Mouse (Mus musculus): ENCODE measurements around the gene Tmem179. TPM values are rescaled to one million over a fixed set of nuclear protein-coding genes. Genes with fewer than 3 reads are reported as not detected.

Tmem179 gene
- polyA plus RNA-seq, 1 experiment from 2014 or later, result 0.89 TPM

- Histone ChIP-seq H3K9me3 (no peaks in the 10 kb centered on the region), H3K27me3 (ENCODE audit: poor library complexity, severe bottlenecking) (peaks cover 16% of the 10 kb centered on the region; the same call in 1 of the 2 replicates), H3K27ac (no peak overlapping the region), H3K36me3 (replicated peaks) (no peaks in the 10 kb centered on the region), H3K4me3 (no peak overlapping the region), H3K4me1 (peaks cover 60% of the 10 kb centered on the region)
- DNase-seq (ENCODE audit: extremely low spot score, low spot score), result no peak
- 85% methylated on average over 1 of the region's 1 CpGs for WGBS
Observed at GRCm38 (mm10) chr12:112549287-112549686, 32.7 kb upstream of the Tmem179 start.

GRCm38 (mm10) chr12:112546110-112546509 lies 29.6 kb upstream of the Tmem179 start:
- Histone ChIP-seq H3K4me3 (no peak overlapping the region), H3K9me3 (no peaks in the 10 kb centered on the region), H3K27ac (no peak overlapping the region), H3K36me3 (replicated peaks) (no peaks in the 10 kb centered on the region), H3K4me1 (peaks cover 68% of the 10 kb centered on the region), H3K27me3 (ENCODE audit: poor library complexity, severe bottlenecking) (peaks cover 18% of the 10 kb centered on the region)
- DNase-seq (ENCODE audit: extremely low spot score, low spot score), result no peak
- WGBS, result 89% methylated on average over 8 of the region's 8 CpGs

GRCm38 (mm10) chr12:112544946-112545701 lies 28.6 kb upstream of the Tmem179 start:
- H3K4me1 ChIP-seq, result peaks cover 68% of the 10 kb centered on the region
- peaks cover 19% of the 10 kb centered on the region for H3K27me3 ChIP-seq (ENCODE audit: poor library complexity, severe bottlenecking)
- H3K27ac ChIP-seq, result peak overlapping the region; percentile 74

GRCm38 (mm10) chr12:112543941-112544340 lies 27.4 kb upstream of the Tmem179 start:
- no peak for DNase-seq (ENCODE audit: extremely low spot score, low spot score)
- Histone ChIP-seq H3K4me1 (peaks cover 68% of the 10 kb centered on the region), H3K4me3 (no peak overlapping the region), H3K27me3 (ENCODE audit: poor library complexity, severe bottlenecking) (peaks cover 19% of the 10 kb centered on the region), H3K27ac (peak overlapping the region; percentile 27; the same call in 1 of the 2 replicates), H3K36me3 (replicated peaks) (no peaks in the 10 kb centered on the region), H3K9me3 (no peaks in the 10 kb centered on the region)
- 75% methylated on average over 9 of the region's 9 CpGs for WGBS

More at GRCm38 (mm10) chr12:112544946-112545701, 28.6 kb upstream of the Tmem179 start:
- DNase-seq (ENCODE audit: extremely low spot score, low spot score), result no peak
- H3K36me3 ChIP-seq (replicated peaks), result no peaks in the 10 kb centered on the region
- no peak overlapping the region for H3K4me3 ChIP-seq
- H3K9me3 ChIP-seq, result no peaks in the 10 kb centered on the region
- 37% methylated on average over 12 of the region's 12 CpGs for WGBS

GRCm38 (mm10) chr12:112542920-112543300 lies 26.4 kb upstream of the Tmem179 start:
- H3K36me3 ChIP-seq (replicated peaks), result no peaks in the 10 kb centered on the region
- 5% methylated on average over 11 of the region's 11 CpGs for WGBS
- H3K4me1 ChIP-seq, result peaks cover 68% of the 10 kb centered on the region
- H3K9me3 ChIP-seq, result no peaks in the 10 kb centered on the region
- peaks cover 24% of the 10 kb centered on the region for H3K27me3 ChIP-seq (ENCODE audit: poor library complexity, severe bottlenecking)
- peak; percentile 96 for DNase-seq (ENCODE audit: extremely low spot score, low spot score)
- peak overlapping the region; percentile 86 for H3K27ac ChIP-seq
- H3K4me3 ChIP-seq, result no peak overlapping the region

- H3K4me3 ChIP-seq, result peak overlapping the region; percentile 19; the same call in 1 of the 2 replicates
- no peak for DNase-seq (ENCODE audit: extremely low spot score, low spot score)
- no peaks in the 10 kb centered on the region for H3K9me3 ChIP-seq
- H3K27me3 ChIP-seq (ENCODE audit: poor library complexity, severe bottlenecking), result peaks cover 24% of the 10 kb centered on the region
- peaks cover 68% of the 10 kb centered on the region for H3K4me1 ChIP-seq
- H3K27ac ChIP-seq, result peak overlapping the region; percentile 86
- H3K36me3 ChIP-seq (replicated peaks), result no peaks in the 10 kb centered on the region
- WGBS, result 60% methylated on average over 13 of the region's 13 CpGs
Observed at GRCm38 (mm10) chr12:112542257-112542919, 25.8 kb upstream of the Tmem179 start.

- H3K4me1 ChIP-seq, result peaks cover 68% of the 10 kb centered on the region
- peak overlapping the region; percentile 86 for H3K27ac ChIP-seq
- H3K9me3 ChIP-seq, result no peaks in the 10 kb centered on the region
- H3K27me3 ChIP-seq (ENCODE audit: poor library complexity, severe bottlenecking), result peaks cover 24% of the 10 kb centered on the region
- no peaks in the 10 kb centered on the region for H3K36me3 ChIP-seq (replicated peaks)
- H3K4me3 ChIP-seq, result peak overlapping the region; percentile 19
- peak; percentile 62 for DNase-seq (ENCODE audit: extremely low spot score, low spot score)
- 32% methylated on average over 8 of the region's 8 CpGs for WGBS
Observed at GRCm38 (mm10) chr12:112541483-112542091, 25.0 kb upstream of the Tmem179 start.

GRCm38 (mm10) chr12:112540321-112540720 lies 23.8 kb upstream of the Tmem179 start:
- Histone ChIP-seq H3K4me1 (peaks cover 57% of the 10 kb centered on the region), H3K4me3 (no peak overlapping the region), H3K9me3 (no peaks in the 10 kb centered on the region), H3K27me3 (ENCODE audit: poor library complexity, severe bottlenecking) (peaks cover 24% of the 10 kb centered on the region), H3K27ac (peak overlapping the region; percentile 86), H3K36me3 (replicated peaks) (no peaks in the 10 kb centered on the region)
- DNase-seq (ENCODE audit: extremely low spot score, low spot score), result no peak
- WGBS, result 91% methylated on average over 12 of the region's 12 CpGs

GRCm38 (mm10) chr12:112539466-112539965 lies 23.0 kb upstream of the Tmem179 start:
- DNase-seq (ENCODE audit: extremely low spot score, low spot score), result no peak
- 94% methylated on average over 7 of the region's 7 CpGs for WGBS
- Histone ChIP-seq H3K4me3 (no peak overlapping the region), H3K36me3 (replicated peaks) (no peaks in the 10 kb centered on the region), H3K27me3 (ENCODE audit: poor library complexity, severe bottlenecking) (peaks cover 27% of the 10 kb centered on the region), H3K4me1 (peaks cover 49% of the 10 kb centered on the region), H3K9me3 (no peaks in the 10 kb centered on the region), H3K27ac (0 out of 2 replicates have a peak overlapping the region, but pooled peaks have one; percentile 21)

- H3K27me3 ChIP-seq (ENCODE audit: poor library complexity, severe bottlenecking), result peaks cover 19% of the 10 kb centered on the region
- peaks cover 37% of the 10 kb centered on the region for H3K4me1 ChIP-seq
- H3K4me3 ChIP-seq, result no peak overlapping the region
- no peaks in the 10 kb centered on the region for H3K9me3 ChIP-seq
- 90% methylated on average over 9 of the region's 9 CpGs for WGBS
- no peak overlapping the region for H3K27ac ChIP-seq
- no peaks in the 10 kb centered on the region for H3K36me3 ChIP-seq (replicated peaks)
- no peak for DNase-seq (ENCODE audit: extremely low spot score, low spot score)
Observed at GRCm38 (mm10) chr12:112538356-112538755, 21.8 kb upstream of the Tmem179 start.

GRCm38 (mm10) chr12:112537233-112537632 lies 20.7 kb upstream of the Tmem179 start:
- H3K9me3 ChIP-seq, result no peaks in the 10 kb centered on the region
- no peak overlapping the region for H3K27ac ChIP-seq
- H3K36me3 ChIP-seq (replicated peaks), result no peaks in the 10 kb centered on the region
- no peak for DNase-seq (ENCODE audit: extremely low spot score, low spot score)
- peaks cover 18% of the 10 kb centered on the region for H3K27me3 ChIP-seq (ENCODE audit: poor library complexity, severe bottlenecking)
- H3K4me1 ChIP-seq, result peaks cover 26% of the 10 kb centered on the region
- WGBS, result 86% methylated on average over 6 of the region's 6 CpGs
- H3K4me3 ChIP-seq, result no peak overlapping the region

GRCm38 (mm10) chr12:112533758-112534157 lies 17.2 kb upstream of the Tmem179 start:
- H3K4me1 ChIP-seq, result no peaks in the 10 kb centered on the region
- no peaks in the 10 kb centered on the region for H3K36me3 ChIP-seq (replicated peaks)
- H3K4me3 ChIP-seq, result no peak overlapping the region
- WGBS, result 85% methylated on average over 4 of the region's 4 CpGs
- H3K27ac ChIP-seq, result 0 out of 2 replicates have a peak overlapping the region, but pooled peaks have one; percentile 20
- DNase-seq (ENCODE audit: extremely low spot score, low spot score), result no peak
- H3K27me3 ChIP-seq (ENCODE audit: poor library complexity, severe bottlenecking), result peaks cover 11% of the 10 kb centered on the region
- no peaks in the 10 kb centered on the region for H3K9me3 ChIP-seq
